Mouse (Mus musculus) E14TG2a.4 (cell line): ENCODE data around the gene Pus1.
A peak's percentile ranks its signal among the peaks of the same experiment; 100 is the strongest.
"Not testable (repeated sequence)": the region's sequence is repeated elsewhere in the genome, so short reads cannot be mapped to it uniquely, and the experiment has no call there.

ENCODE experiments used
- H3K27me3 ChIP-seq: 2 replicates; pipeline ENCODE4 v1.6.1; 2014; ENCODE audit warnings: low read length, control low read depth; ENCODE audit not compliant: insufficient read depth
- H3K36me3 ChIP-seq: 2 replicates; pipeline ENCODE4 v1.6.1; 2014; ENCODE audit warnings: low read length, control low read depth; ENCODE audit not compliant: insufficient read depth
- H3K4me1 ChIP-seq: replicated peaks from 2 replicates; pipeline ENCODE4 v1.6.1; 2014; ENCODE audit warnings: low read depth, low read length, control low read depth
- H3K4me3 ChIP-seq: replicated peaks from 2 replicates; pipeline ENCODE4 v1.5.1; 2014; ENCODE audit warnings: mild to moderate bottlenecking, low read length
- H3K9me3 ChIP-seq: 2 replicates; pipeline ENCODE4 v1.6.1; 2014; ENCODE audit warnings: low read length, control low read depth
- CTCF ChIP-seq: conservative IDR thresholded peaks from 2 replicates; pipeline ENCODE4 v1.5.1; 2014; ENCODE audit warnings: low read length
- NANOG ChIP-seq: IDR thresholded peaks from 2 replicates; pipeline ENCODE4 v1.6.1; 2014; ENCODE audit warnings: borderline replicate concordance, low read length, mixed read lengths
- POU5F1 ChIP-seq: IDR thresholded peaks from 2 replicates; pipeline ENCODE4 v1.6.1; 2014; ENCODE audit warnings: low read length, borderline replicate concordance

Pus1 gene

DNA sequence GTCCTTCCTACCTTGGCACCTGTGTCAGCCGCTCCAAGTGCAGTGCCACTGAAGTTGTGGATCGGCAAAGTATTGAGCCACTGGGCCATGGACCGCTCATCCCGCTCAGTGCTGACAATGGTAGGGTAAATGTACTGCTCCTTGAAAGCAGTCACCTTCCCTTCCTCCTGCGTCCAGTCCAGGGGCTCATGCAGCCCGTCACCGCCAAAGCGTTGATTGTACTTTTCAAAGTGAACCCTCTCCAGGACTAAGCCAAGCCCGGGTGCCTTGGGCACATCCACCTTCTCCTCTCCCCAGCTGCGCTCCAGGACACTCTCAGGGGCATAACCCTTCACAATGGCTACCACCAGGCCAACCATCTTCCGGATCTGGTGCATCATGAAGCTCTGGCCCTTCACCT, 5.9 kb downstream of the Pus1 start:
- TF ChIP-seq NANOG (no peak), CTCF (no peak), POU5F1 (no peak)
- Histone ChIP-seq H3K27me3 (no peaks in the 10 kb centered on the region), H3K4me3 (peak overlapping the region; percentile 44), H3K9me3 (no peaks in the 10 kb centered on the region), H3K4me1 (peaks cover 70% of the 10 kb centered on the region), H3K36me3 (peaks cover 76% of the 10 kb centered on the region)

DNA sequence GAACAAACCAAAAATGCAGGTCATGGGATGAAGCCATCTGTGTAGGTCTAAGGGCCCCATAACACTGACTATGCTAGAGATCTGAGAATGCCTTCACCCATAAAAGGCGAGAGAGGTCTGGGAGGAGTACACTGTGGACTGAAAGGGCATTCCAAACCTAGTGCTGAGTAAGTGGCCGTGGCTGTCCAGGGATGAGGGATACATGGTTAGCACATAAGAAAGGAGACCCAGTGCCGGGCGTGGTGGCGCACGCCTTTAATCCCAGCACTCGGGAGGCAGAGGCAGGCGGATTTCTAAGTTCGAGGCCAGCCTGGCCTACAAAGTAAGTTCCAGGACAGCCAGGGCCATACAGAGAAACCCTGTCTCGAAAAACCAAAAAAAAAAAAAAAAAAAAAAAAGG, 7.5 kb downstream of the Pus1 start:
- H3K4me3 ChIP-seq, H3K9me3 ChIP-seq, H3K27me3 ChIP-seq: not testable (repeated sequence)
- Histone ChIP-seq H3K36me3 (peaks cover 66% of the 10 kb centered on the region), H3K4me1 (peaks cover 70% of the 10 kb centered on the region)

DNA sequence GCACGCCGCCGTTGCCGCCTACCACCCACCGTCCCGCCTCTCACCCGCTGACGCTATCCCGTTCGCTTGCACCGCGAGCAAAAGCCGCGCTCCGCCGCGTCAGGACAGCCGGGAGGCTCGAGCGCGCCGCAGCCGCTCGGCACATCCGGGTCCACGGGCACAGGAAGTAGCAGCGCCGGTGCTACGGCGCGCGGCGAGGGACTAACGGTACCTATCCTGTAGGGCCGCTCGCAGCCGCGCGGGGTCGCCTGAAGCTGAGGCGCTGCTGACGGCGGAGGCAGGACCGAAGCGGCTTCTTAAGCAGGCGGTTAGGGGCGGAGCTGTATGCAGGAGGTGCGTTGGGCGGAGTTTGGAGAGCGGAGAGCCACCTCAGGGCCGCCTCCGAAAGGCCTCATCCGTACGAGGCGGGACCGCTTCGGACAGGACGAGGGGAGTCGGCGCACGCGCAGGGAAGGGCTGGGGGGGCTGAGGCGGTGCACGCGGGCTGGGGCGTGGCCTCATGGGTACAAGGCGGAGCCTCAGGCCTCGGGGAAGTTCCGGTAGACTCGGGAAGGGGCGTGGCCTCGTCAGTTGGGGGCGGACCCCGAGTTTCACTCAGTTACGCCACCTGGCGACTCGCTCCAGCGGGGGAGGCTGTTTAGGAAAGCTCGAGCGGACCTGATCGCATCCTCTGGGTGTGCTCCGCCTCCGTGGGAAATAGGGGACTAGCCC, 9.9 kb downstream of the Pus1 start, which contains the start of gene Ep400:
Ep400 (minus strand) TSS at position 270 of the 711 bp plus-strand sequence.
- Histone ChIP-seq H3K4me3 (peak within 1 kb of the TSS; percentile 97), H3K36me3 (peaks cover 48% of the 10 kb centered on the region), H3K27me3 (no peaks in the 10 kb centered on the region), H3K9me3 (no peaks in the 10 kb centered on the region), H3K4me1 (peaks cover 71% of the 10 kb centered on the region)
- TF ChIP-seq NANOG (no peak), CTCF (peak; percentile 44), POU5F1 (no peak)

DNA sequence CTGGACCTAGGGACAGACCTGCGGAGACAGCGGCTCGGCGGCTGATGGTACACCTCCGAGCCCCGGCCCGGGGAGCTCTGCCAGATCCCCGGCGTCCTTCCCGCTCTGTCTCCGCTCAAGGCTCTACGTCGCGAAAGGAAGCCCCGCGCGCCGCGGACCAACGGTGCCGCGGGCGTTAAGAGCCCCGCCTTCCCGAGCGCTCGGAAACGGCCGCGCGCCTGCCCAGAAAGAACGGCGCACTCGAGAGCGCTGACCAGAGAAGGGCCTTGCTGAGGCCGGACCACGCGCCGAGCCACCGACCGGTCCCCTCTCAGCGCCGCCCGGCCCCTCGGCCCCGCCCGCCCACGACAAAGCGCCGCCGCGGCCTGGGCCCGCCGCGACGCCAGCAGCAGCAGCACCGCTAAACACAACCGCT, 10.4 kb downstream of the Pus1 start:
- H3K27me3 ChIP-seq = no peaks in the 10 kb centered on the region
- no peaks in the 10 kb centered on the region for H3K9me3 ChIP-seq
- TF ChIP-seq POU5F1 (no peak), CTCF (no peak), NANOG (no peak)
- peak overlapping the region; percentile 97 for H3K4me3 ChIP-seq
- H3K4me1 ChIP-seq = peaks cover 70% of the 10 kb centered on the region
- peaks cover 48% of the 10 kb centered on the region for H3K36me3 ChIP-seq

DNA sequence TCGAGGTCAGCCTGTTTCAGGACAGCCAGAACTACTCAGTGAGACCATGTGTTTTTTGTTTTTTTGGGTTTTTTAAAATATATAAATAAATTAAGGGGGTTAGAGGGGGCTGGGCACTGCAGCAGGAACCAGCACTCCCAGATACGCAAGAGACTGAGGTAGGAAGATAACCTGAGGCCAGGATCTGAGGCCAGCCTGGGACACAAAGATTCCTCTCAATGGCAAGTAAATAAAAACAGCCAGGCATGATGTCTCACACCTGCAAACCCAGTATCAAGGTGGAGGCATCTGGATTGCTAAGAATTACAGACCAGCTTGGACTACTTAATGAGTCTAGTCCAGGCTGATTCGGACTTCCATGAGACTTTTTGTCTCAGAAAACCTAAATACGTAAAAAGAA, 11.2 kb downstream of the Pus1 start:
- H3K27me3 ChIP-seq = no peaks in the 10 kb centered on the region
- peaks cover 46% of the 10 kb centered on the region for H3K36me3 ChIP-seq
- peaks cover 63% of the 10 kb centered on the region for H3K4me1 ChIP-seq
- H3K4me3 ChIP-seq = peak overlapping the region; percentile 97
- TF ChIP-seq CTCF = no peak
- TF ChIP-seq NANOG = no peak
- TF ChIP-seq POU5F1 = no peak
- H3K9me3 ChIP-seq = no peaks in the 10 kb centered on the region

DNA sequence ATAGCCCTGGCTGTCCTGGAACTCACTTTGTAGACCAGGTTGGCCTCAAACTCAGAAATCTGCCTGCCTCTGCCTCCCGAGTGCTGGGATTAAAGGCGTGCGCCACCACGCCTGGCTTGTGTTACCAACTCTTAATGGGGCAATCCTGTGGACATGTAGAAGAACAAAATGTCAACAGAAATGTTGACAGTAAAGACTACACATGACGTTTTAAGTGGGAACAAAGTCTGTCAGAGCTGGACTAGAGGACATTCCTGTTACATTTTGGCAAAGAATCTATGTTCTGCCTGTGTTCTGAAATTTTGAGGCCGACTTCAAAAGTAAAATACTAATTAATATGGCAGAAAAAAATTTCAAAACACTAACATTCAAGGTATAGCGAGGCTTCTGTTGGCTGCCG, 16.6 kb downstream of the Pus1 start:
- Histone ChIP-seq H3K27me3 (no peaks in the 10 kb centered on the region), H3K9me3 (no peaks in the 10 kb centered on the region), H3K4me3 (no peak overlapping the region), H3K4me1 (peaks cover 33% of the 10 kb centered on the region), H3K36me3 (peaks cover 20% of the 10 kb centered on the region)
- TF ChIP-seq CTCF (no peak), NANOG (no peak), POU5F1 (no peak)

DNA sequence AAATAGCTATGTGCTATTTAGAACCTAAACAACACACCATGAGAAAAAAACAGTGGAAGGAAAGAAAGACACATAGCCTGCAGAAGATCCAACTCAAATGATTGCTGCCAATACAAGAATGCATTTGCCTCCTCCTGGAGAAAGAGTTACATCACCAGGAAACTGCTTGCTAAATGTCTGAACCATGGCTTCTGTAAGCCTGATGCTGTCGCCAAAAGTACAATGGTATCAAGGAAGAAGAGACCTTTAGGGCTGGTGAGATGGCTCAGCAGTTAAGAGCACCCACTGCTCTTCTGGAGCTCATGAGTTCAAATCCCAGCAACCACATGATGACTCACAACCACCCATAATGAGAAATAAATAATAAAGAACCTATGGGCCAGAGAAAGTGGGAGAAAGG, 35.4 kb downstream of the Pus1 start:
- H3K36me3 ChIP-seq = peaks cover 41% of the 10 kb centered on the region
- H3K4me1 ChIP-seq = peaks cover 2% of the 10 kb centered on the region; the same call in 1 of the 2 replicates
- no peak overlapping the region for H3K4me3 ChIP-seq
- no peaks in the 10 kb centered on the region for H3K27me3 ChIP-seq
- H3K9me3 ChIP-seq = no peaks in the 10 kb centered on the region
- TF ChIP-seq POU5F1 = no peak
- no peak for TF ChIP-seq CTCF
- TF ChIP-seq NANOG = no peak

DNA sequence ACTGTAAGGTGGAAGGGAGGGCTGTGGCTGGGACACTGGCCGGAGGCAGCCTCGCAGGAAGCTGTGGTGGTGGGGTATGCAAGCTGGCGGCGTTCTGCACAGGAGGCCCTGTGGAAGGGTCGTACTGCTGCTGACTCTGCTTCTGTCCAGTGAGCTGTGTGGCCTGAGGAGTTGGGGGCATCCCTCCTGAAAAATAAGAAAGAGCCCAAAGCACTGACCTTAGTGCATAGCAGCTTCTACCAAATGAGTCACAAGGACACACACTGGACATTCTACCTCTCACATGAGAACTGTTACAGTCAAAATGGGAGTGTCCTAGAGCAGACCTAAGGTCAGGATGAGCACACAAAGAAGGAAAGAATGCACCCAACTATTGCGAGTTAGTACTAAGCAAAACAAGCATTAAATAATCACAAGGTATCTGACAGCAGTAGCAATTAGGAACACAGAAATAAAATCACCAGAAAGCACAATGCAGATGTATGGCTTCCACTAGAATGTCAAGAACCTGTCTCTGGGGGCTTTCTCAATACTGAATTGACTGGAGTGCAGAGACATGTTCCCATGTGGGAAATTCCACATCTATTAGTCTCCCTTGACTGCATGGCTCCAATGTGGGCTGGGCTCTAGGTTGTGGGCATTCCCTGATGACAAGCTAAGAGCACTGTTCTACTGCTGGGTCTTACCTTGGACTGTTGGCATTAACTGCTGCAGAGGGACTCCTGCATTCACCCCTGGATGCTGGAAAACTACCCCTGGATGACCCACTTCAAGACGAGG, 40.8 kb downstream of the Pus1 start:
- Histone ChIP-seq H3K4me3 (no peak overlapping the region), H3K36me3 (peaks cover 73% of the 10 kb centered on the region), H3K9me3 (no peaks in the 10 kb centered on the region), H3K27me3 (no peaks in the 10 kb centered on the region), H3K4me1 (no peaks in the 10 kb centered on the region)
- TF ChIP-seq NANOG = no peak
- no peak for TF ChIP-seq POU5F1
- TF ChIP-seq CTCF = no peak

DNA sequence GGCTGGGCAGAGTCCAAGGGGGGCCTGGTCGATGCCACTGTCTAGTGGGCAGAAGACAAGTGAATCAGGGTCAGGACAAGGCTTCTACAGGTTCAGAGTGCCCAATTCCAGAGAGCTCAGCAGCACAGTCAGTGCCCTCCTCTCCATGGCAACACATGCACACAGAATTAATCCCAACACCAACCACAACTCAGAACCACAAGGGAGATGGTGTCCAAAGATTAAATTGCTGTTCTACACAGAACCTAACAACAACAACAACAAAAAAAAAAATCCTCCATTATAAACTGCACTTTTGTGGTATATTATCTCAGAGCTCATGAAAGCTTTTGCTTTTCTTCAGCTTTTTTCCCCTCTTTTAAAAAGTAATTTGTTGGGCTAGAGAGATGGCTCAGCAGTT, 44.9 kb downstream of the Pus1 start:
- H3K27me3 ChIP-seq = no peaks in the 10 kb centered on the region
- H3K9me3 ChIP-seq = no peaks in the 10 kb centered on the region
- 0 out of 2 replicates have a peak, but pooled peaks cover 8% of the 10 kb centered on the region for H3K4me1 ChIP-seq
- H3K36me3 ChIP-seq = peaks cover 94% of the 10 kb centered on the region
- TF ChIP-seq CTCF = no peak
- TF ChIP-seq POU5F1 = no peak
- no peak overlapping the region for H3K4me3 ChIP-seq
